Mouse (Mus musculus) inflammation-experienced regulatory T-cells, adult 6 months (primary cell): Measurements from ENCODE around the gene Gm3159. TPM values are rescaled to one million over a fixed set of nuclear protein-coding genes. Genes with fewer than 3 reads are reported as not detected.
"Not testable (repeated sequence)": the region's sequence is repeated elsewhere in the genome, so short reads cannot be mapped to it uniquely, and the experiment has no call there.

Experiments used
- ATAC-seq: one replicate; pipeline ENCODE4 v1.8.0; 2017
- polyA plus RNA-seq, 3 experiments: library from polyadenylated mRNA; unstranded; fragments of 100-300 nt; shearing (Covaris generic); gene quantifications; one replicate each; pipeline ENCODE4 v1.2.1; 2017

Gene Gm3159
- not detected for polyA plus RNA-seq

DNA sequence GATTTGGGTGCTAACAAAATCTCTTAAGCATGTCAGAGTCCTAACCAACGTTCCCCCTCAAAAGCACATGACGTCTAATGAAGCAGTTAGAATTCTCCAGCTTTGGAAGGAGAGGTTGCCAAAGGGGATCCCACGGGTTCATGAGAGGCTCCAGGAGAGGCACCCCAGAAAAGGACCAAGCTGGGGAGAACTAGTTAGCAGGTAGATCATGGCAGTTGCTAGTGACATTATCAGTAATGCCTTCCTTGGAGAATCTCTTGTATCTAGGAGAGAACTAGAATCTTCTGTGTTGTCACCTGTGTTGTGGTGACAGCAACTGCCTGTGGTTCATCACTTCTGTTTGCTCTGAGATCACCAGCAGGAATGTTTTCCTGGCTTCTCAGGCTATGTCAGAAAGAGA lies at the start of gene Gm3159:
Gene Gm3159 (plus strand): TSS at position 301 of the 400 bp plus-strand sequence.
- ATAC-seq = not testable (repeated sequence)

- not testable (repeated sequence) for ATAC-seq
These were observed 28.3 kb upstream of the Gm3159 start for GRCm38 (mm10) chr14:4368991-4369390.

DNA sequence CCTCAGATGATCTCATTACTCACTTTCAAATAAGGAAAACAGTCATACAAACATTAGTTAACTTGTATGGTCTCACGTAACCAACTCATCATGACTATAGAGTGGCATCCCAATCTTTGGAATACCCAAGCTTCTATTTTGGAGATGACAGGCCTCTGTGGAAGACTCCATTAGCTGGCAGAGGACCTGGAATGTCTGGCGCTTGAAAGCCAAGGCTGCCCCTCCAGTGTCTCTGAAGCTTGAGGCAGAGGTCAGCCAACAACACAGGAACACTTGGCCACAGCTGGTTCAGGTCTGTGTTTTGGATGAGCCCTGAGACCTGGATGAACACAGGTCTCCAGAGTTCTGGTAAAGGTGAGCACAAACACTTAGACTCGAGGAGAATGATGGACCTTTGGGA lies 27.6 kb upstream of the Gm3159 start:
- ATAC-seq = not testable (repeated sequence)

- not testable (repeated sequence) for ATAC-seq
These were observed 19.5 kb upstream of the Gm3159 start for GRCm38 (mm10) chr14:4377871-4378270.

- ATAC-seq = not testable (repeated sequence)
These were observed 11.7 kb upstream of the Gm3159 start for GRCm38 (mm10) chr14:4385606-4386005.

DNA sequence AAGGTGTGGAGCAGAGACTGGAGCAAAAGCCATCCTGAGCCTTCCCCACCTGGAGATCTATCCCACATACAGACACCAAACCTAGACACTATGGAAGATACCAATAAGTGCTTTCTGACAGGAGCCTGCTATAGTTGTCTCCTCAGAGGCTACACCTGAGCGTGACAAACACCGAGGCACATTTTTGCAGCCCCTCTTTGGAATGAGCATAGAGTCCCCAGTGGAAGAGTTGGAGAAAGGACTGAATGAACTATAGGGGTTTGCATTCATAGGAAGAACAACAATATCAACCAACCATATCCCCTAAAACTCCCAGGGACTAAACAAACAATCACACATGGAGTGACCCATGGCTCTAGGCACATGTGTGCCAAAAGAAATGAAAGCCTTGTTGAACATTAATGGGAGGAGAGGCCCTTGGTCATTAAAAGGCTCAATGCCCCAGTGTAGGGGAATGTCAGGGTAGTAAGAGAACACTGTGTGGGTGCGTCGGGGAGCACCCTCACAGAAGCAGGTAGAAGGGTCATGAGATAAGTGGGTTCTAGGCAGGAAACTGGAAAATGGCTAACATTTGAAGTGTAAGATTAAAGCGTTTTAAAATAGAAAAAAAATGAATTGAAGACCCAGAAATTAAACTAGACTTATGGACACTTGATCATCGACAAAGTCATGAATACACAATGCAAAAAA lies 4.3 kb upstream of the Gm3159 start:
- not testable (repeated sequence) for ATAC-seq

GRCm38 (mm10) chr14:4398624-4399023 lies 1.3 kb downstream of the Gm3159 start:
- ATAC-seq = not testable (repeated sequence)

DNA sequence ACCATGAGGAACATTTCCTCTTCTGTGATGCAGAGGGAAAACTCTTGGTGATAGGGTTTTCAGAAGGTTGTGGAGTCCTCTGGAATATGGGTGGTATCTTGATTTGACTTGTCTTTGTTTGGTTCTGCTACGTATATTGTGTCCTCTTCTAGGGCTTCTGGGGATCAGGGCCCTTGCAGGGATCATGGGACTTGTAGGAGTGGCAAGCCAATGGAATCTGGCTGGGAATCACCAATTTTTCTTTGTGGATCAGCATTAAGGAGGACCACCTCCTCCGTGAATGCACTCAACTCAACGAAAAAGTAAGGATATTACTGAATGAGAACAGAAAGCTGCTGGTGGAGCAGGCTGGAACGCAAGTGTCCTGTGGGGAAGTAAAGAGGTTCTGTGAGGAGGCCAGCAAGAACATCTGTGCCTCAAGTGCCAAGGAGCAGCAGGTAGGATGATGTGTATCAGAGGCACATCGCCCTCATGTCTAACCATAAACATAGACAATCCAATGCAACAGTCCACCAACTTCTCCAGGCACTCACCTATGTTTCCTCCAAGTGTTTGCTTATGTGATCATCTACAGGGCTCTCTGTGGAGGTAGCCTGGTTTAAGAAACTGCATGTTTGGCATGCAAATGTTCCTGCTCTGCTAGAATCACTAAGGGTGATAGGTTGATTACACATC lies 2.9 kb downstream of the Gm3159 start:
- ATAC-seq = not testable (repeated sequence)

DNA sequence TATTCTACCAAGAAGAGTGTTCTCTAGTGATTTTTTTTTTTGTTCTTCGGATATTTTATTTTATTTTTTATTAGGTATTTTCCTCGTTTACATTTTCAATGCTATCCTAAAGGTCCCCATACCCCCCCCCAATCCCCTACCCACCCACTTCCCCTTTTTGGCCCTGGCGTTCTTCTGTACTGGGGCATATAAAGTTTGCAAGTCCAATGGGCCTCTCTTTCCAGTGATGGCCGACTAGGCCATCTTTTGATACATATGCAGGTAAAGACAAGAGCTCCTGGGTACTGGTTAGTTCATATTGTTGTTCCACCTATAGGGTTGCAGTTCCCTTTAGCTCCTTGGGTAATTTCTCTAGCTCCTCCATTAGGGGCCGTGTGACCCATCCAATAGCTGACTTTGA lies 3.9 kb downstream of the Gm3159 start:
- ATAC-seq = not testable (repeated sequence)

GRCm38 (mm10) chr14:4403840-4404239 lies 6.5 kb downstream of the Gm3159 start:
- ATAC-seq = not testable (repeated sequence)

DNA sequence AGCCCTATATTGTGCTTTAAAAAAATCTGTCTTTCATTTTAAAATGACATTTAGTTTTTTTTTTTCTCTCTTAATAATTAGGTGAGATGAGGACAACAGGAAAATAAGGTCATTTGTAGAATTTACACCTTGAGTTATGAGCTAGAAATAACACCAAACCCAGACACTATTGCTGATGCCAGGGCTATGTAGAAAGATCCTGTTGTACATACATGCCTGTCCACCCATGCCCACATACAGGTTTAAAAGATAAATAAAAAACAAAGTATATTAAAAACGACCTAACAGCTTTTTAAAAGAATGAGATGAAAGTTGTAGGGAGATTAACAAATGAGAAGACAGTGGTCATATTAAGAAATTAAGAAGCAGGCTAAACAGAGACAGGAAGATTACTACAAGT lies 12.6 kb downstream of the Gm3159 start:
- not testable (repeated sequence) for ATAC-seq

DNA sequence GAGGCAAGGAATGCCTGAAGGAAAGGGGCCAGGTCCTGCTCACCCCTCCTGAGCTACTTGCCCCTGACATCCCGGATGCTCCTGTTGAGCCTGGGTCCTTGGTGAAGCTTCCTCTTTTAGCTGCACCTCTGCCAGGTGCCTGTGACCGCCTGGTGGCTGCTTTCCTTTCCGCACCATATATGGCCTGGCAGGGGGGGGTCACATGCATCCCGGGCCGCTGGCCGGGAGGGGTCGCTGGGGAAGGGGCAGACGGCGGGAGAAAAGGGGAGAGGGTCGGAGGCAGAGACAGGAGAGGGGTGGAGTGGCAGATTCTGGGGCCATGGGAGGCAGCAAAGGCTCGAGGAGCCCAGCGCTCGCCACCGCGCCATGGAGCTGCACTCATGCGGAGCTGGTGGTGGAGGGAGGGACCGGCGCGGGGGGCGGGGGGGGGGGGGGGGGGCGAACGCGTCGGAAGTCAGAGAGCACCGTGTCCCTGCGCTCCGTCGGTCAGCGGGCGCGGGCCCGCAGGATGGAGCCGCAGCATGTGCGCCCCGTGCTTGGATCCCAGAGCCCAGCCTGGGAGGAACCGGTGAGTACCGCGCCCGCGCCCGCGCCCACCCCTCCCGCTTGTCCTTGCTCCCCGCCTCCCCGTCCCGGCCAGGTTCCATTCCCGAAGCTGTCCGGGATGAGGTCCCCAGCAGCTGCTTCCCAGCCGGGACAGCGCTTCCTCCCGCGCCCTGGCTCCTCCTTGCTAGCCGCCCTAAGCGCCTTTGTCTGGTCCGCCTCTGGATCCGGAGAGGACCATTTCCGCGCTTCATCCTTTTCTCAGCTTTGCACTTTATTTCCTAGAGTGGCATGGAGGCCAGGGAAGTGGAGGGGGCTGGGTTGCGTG lies 17.9 kb downstream of the Gm3159 start, which contains the start of gene Gm3164:
Gene Gm3164 (plus strand): TSS at position 484 of the 871 bp plus-strand sequence.
- ATAC-seq = not testable (repeated sequence)

DNA sequence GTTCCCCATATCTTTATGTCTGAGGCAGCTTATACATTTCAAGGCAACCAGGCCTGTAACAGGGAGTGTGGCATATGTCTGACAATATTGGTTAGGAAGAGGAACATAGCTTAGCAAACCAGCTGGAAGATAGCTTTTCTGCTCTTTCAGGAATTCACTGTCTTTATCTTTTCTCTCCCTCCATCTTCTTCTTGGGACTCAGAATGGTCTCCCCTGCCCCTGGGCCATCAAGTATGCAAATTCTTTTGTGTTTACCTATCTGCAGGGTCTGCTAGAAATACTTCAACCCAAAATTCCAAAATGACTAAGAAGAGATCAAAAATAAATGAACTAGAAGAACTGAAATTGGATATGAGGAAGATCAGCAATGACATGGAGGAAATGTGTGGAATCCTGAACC lies 33.4 kb downstream of the Gm3159 start, which contains the start of gene Gm3173:
Gene Gm3173 (plus strand): TSS at position 301 of the 400 bp plus-strand sequence.
- not testable (repeated sequence) for ATAC-seq

Other genes starting within 250 kb of the Gm3159 start
- gene Gm3127, start 232.5 kb upstream of the Gm3159 start, polyA plus RNA-seq = not detected
- gene Gm2974, start 214.9 kb upstream of the Gm3159 start, polyA plus RNA-seq = 1 to 10 TPM; 1.7 to 4.2 (median 1.9) TPM
- gene Gm3138, start 147.9 kb upstream of the Gm3159 start, polyA plus RNA-seq = not detected
- not detected for gene Gm3149, start 80.2 kb upstream of the Gm3159 start, polyA plus RNA-seq
- 10 to 100 TPM in 1 of 3 experiments, 1 to 10 TPM in 2; 5.7 to 25.6 (median 6.0) TPM for gene 2610042L04Rik, start 62.8 kb upstream of the Gm3159 start, polyA plus RNA-seq
- 1 to 10 TPM; 1.3 to 8.6 (median 4.0) TPM for gene Gm3164, start 17.9 kb downstream of the Gm3159 start, polyA plus RNA-seq
- 1 to 10 TPM in 2 of 3 experiments, not detected in 1; 2.1 to 5.2 TPM for gene Gm3173, start 33.5 kb downstream of the Gm3159 start, polyA plus RNA-seq
- gene Gm3182, start 84.2 kb downstream of the Gm3159 start, polyA plus RNA-seq = not detected
- not detected for gene Gm3047, start 157.9 kb downstream of the Gm3159 start, polyA plus RNA-seq
- not detected for gene Gm8159, start 234.8 kb downstream of the Gm3159 start, polyA plus RNA-seq